Mouse (Mus musculus): ENCODE measurements at regions not wholly inside any gene's neighbourhood (a gene's known extent, or its start where the extent isn't known, plus 50 kb on each side); places are given as distances from the start of the nearest gene placed in this dataset.

DNA sequence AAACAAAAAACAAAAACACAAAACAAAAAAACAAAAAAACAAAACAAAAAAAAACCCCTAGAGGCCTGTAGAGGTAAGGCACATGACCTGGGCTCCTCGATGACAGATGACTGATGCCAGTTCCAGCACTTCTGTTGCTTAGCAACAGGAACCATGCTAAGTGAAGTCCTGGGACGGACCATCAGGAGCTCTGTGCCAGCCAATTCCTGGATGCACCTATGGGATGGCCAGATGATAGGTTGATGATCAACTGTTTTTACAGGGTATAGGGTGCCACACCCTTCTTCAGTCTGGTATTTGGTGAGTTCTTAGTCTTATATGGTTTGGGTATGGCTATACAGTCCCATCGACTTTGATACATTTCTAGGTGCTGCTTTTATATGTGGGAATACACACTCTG, 209.9 kb downstream of the Med10 start:
- TF ChIP-seq CTCF (IDR thresholded peaks at IDR 0.05; ENCODE audit: low read depth, low read length), result no peak
- TF ChIP-seq POLR2A (IDR thresholded peaks at IDR 0.05; ENCODE audit: borderline replicate concordance, low read depth, low read length), result no peak
